Mouse (Mus musculus) olfactory bulb, adult 2 months (tissue): ENCODE results near the gene Txnrd1. TPM values are rescaled to one million over a fixed set of nuclear protein-coding genes. Genes with fewer than 3 reads are reported as not detected.

Source experiments
- H3K27ac ChIP-seq: fragments of 200-500 bp; 2 replicates; pipeline ENCODE4 v1.5.1; 2012; ENCODE audit warnings: low read depth, low read length; ENCODE audit not compliant: insufficient read depth
- H3K4me1 ChIP-seq: fragments of 200-500 bp; 2 replicates; pipeline ENCODE4 v1.6.1; 2012; ENCODE audit warnings: low read length; ENCODE audit not compliant: control insufficient read depth, insufficient read depth
- H3K4me3 ChIP-seq: fragments of 200-500 bp; 2 replicates; pipeline ENCODE4 v1.5.1; 2012; ENCODE audit warnings: mild to moderate bottlenecking, low read depth, low read length, moderate library complexity; ENCODE audit not compliant: insufficient read depth
- CTCF ChIP-seq: fragments of 200-500 bp; IDR thresholded peaks from 2 replicates; pipeline ENCODE4 v1.5.1; 2012; ENCODE audit warnings: low read depth, mild to moderate bottlenecking, low read length, moderate library complexity; ENCODE audit not compliant: insufficient read depth
- POLR2A ChIP-seq: fragments of 200-500 bp; IDR thresholded peaks from 2 replicates; pipeline ENCODE4 v1.6.1; 2012; ENCODE audit warnings: mild to moderate bottlenecking, low read depth, low read length, moderate library complexity; ENCODE audit not compliant: insufficient read depth
- WGBS: fragments of 180-500 bp; shearing (Covaris S2); methylation state at CpG from one replicate; pipeline ENCODE4 v1.1.7; 2018; 5-methylcytosine and 5-hydroxymethylcytosine counted together
- polyA plus RNA-seq: library from polyadenylated mRNA; stranded (reverse); fragments of >200 nt; gene quantifications from 2 replicates; pipeline ENCODE4 v1.2.4, GENCODE M21; 2012; ENCODE audit warnings: low replicate concordance; ENCODE audit not compliant: missing spikeins, insufficient read depth, insufficient read length

Txnrd1 gene
- polyA plus RNA-seq, 1 experiment: not detected

DNA sequence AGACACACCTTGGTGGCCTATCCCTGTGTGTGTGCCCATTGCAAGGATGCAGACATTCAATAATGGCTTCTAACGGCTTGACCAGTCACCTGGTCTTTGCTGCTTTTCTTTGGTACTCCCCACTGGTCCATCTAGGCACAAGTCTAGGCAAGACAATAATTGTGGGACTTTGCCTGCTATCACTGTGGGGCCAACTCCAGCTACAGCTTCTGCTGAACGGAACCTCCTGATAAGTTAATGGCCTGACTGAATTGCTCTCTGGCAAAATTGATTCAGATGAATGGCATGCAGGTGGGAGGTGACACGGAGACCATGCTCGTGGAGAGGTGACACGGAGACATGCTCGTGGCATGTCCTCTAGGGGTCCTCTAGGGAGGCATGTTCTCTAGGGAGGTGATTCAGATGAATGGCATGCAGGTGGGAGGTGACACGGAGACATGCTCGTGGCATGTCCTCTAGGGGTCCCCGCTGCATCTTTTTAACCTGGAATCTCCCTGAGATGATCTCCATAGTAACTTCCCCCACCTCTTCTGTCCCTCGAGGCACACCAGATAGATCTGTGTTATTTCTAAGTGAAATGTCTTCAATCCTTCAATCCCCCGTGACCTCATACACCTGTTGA, 35.3 kb upstream of the Txnrd1 start:
- Histone ChIP-seq H3K27ac (no peak overlapping the region), H3K4me3 (no peak overlapping the region), H3K4me1 (peaks cover 12% of the 10 kb centered on the region)
- no peak for TF ChIP-seq POLR2A
- no peak for TF ChIP-seq CTCF
- 77% methylated on average over 11 of the region's 11 CpGs for WGBS

DNA sequence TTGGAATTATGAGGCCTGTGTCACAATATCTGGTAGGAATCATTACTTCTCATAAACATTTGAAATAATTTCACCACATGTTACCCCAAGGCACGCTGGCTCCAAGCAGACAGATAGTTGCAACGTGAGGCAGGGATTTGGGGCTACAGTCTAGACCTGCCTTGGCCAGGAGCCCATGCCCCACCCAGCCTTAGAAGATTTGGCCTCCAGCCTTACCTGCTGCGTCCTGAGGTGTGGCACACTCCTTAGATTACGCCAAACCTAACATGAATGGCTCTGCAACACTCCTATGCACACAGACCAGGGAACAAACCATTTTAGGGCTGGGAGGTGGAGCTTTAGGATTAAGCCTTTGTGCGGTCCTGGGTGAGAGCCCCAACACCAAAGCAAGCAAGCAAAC, 33.7 kb upstream of the Txnrd1 start:
- Histone ChIP-seq H3K4me1 (peaks cover 9% of the 10 kb centered on the region), H3K27ac (no peak overlapping the region), H3K4me3 (no peak overlapping the region)
- 75% methylated on average over 5 of the region's 5 CpGs for WGBS
- no peak for TF ChIP-seq CTCF
- TF ChIP-seq POLR2A: no peak

DNA sequence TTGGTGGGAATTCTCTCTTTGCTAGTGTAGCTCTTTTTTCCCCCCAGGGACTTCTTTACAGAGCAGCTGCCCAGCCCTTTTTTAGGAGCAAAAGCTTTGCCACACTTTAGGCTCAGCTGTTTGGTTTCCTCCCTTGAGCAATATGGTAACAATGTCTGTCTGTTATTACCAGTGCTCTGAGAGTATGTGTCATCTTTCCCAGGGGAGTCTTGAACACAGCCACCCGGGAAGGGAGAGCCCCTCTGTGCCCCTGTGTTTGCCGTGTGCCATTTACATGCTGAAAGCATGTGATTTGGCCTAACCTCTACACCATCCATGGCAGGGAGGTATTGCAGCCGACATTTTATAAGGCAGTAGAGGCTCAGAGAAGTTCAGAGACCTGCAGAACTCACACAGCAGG, 29.4 kb upstream of the Txnrd1 start:
- WGBS: 78% methylated on average over 3 of the region's 3 CpGs
- Histone ChIP-seq H3K4me3 (no peak overlapping the region), H3K4me1 (no peaks in the 10 kb centered on the region), H3K27ac (no peak overlapping the region)
- TF ChIP-seq CTCF: no peak
- no peak for TF ChIP-seq POLR2A

DNA sequence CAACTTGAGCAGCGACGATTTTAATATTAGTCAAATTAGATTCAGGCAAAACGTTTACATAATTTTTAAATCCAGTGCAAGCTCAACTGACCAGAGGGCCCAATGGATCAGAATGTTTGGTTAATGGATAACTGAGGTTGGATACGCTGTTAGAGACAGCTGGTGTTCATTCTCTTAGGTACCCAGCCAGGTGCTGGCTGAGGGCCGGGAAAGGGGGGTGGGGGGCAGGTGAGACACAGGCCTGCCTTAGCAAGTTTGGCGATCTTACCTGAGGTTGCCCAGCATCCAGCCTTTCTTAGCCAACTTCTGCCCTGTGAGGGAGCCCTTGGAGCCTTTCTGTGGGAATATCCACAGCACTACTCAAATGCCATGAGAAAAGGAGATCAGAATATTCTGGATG, 28.6 kb upstream of the Txnrd1 start:
- Histone ChIP-seq H3K4me1 (no peaks in the 10 kb centered on the region), H3K4me3 (no peak overlapping the region), H3K27ac (no peak overlapping the region)
- 93% methylated on average over 6 of the region's 6 CpGs for WGBS
- TF ChIP-seq CTCF: no peak
- no peak for TF ChIP-seq POLR2A

DNA sequence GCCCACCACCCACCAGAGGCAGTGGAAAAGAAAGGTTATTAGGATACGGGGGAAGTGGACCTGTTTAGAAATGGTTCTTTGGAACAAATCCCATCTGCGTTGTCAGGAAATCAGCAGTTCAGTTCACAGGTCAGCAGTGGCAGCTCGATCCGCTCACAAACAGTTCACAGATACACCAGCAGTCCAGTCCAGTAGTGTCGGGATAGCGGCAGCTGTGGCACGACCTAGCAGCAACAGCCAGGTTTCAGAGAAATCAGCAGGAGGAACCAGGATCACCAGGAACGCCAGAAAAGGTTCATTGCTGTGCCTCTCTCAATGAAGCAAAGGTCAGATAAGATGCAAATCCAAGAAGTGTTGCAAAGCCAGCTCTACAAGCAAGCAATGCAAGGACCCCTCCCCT, 27.3 kb upstream of the Txnrd1 start:
- Histone ChIP-seq H3K4me1 (no peaks in the 10 kb centered on the region), H3K27ac (no peak overlapping the region), H3K4me3 (no peak overlapping the region)
- WGBS: 88% methylated on average over 8 of the region's 8 CpGs
- no peak for TF ChIP-seq CTCF
- TF ChIP-seq POLR2A: no peak

DNA sequence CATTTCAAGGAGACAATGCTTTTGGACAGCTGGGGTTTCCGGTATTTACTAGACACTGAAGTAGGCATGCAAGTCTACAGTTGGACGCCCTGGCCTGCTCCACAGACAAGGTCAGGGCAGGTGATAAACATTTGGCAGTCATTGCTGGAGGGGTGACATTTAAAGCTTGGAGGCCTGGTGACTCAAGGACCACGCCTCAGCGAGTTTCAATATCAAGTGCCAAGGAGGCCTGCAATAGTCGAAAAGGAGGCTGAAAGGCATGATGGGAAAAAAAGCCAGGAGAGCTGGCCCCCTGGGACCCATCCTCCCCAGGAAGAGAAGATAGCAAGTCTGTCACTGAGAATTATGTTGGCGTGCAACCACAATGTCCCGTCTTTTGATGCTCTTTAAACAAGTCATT, 26.5 kb upstream of the Txnrd1 start:
- 87% methylated on average over 7 of the region's 7 CpGs for WGBS
- Histone ChIP-seq H3K4me1 (no peaks in the 10 kb centered on the region), H3K27ac (no peak overlapping the region), H3K4me3 (no peak overlapping the region)
- no peak for TF ChIP-seq CTCF
- TF ChIP-seq POLR2A: no peak

DNA sequence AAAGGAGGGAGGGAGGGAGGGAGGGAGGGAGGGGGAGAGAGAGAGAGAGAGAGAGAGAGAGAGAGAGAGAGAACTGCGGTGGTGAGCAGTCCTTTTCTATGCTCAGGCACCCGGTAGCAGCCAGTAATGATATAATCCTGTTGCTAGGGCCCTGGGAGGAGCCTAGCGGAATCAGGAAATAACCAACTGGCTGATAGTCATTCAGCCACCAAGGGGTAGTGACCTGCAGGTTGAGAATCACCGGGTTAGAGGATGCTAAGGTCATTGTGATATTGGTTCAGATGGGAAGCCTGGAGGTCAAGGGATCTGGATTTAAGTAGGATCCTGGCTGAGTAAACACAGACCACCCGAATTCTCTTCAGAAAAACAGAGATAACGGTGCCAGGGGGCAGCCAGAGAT, 25.6 kb upstream of the Txnrd1 start:
- WGBS: 65% methylated on average over 5 of the region's 6 CpGs

DNA sequence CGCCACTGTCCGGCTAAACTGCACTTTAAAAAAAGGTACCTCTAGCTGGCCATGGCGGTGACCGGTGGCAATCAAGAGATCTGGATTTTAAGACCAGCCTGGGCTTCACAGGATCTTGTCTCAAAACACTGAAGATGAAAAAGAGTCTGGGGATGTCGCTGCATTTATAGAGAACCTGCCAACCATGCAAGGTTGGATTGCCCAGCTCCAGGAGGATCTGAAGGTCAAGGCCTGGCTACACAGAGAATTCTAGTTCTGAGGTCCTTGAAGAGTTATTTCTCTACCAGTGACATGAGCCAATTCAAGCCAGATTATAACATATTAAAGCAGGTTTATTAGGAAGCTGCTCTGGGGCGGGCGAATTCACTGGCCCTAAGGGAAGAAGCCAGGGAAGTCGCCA, 24.9 kb upstream of the Txnrd1 start:
- no peak overlapping the region for H3K27ac ChIP-seq
- no peak overlapping the region for H3K4me3 ChIP-seq
- TF ChIP-seq POLR2A: no peak
- no peak for TF ChIP-seq CTCF
- 92% methylated on average over 8 of the region's 8 CpGs for WGBS
- no peaks in the 10 kb centered on the region for H3K4me1 ChIP-seq

More for the DNA sequence above, 25.6 kb upstream of the Txnrd1 start:
- no peak overlapping the region for H3K4me3 ChIP-seq
- no peak overlapping the region for H3K27ac ChIP-seq
- no peaks in the 10 kb centered on the region for H3K4me1 ChIP-seq
- no peak for TF ChIP-seq CTCF
- TF ChIP-seq POLR2A: no peak

DNA sequence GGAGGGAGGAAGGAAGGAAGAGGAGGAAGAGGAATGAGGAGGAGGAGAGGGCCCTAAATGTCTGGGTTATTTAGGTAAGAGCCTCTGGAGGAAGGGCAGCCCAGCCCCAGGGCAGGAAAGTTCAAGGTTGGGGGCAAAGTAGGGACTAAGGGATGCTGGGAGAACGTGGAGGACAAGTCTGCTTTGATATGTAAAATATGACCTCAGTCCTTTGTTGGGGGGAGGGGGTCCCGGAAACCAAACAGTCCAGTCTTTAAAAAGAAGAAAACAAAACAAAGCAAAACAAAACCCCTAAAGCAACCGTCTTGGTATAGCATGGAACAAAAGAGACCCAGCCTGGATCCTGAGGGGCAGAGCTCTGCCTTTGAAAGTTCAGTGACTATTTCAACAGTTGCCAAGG, 24.4 kb upstream of the Txnrd1 start:
- Histone ChIP-seq H3K4me1 (no peaks in the 10 kb centered on the region), H3K4me3 (no peak overlapping the region), H3K27ac (no peak overlapping the region)
- 43% methylated on average over 3 of the region's 3 CpGs for WGBS
- TF ChIP-seq CTCF: no peak
